Mouse (Mus musculus) liver, embryonic 14 days (tissue): ENCODE measurements around the gene Zfp369. TPM values are rescaled to one million over a fixed set of nuclear protein-coding genes. Genes with fewer than 3 reads are reported as not detected.

ENCODE experiments used
- polyA plus RNA-seq: library from polyadenylated mRNA; depleted of rRNA; stranded (reverse); fragments of >200 nt; gene quantifications from 2 replicates; pipeline ENCODE4 v1.2.3, GENCODE M21; 2012; rRNA removed

Gene Zfp369
- polyA plus RNA-seq, result 7.2 and 8.2 TPM in 2 replicates

GRCm38 (mm10) chr13:65278383-65279341, at the start of gene Zfp369:
TSS of gene Zfp369 (plus strand) at chr13:65278814.

GRCm38 (mm10) chr13:65259239-65259638, 19.4 kb upstream of the Zfp369 start, which contains the start of gene Gm10775:
TSS of gene Gm10775 (plus strand) at chr13:65259539.

Other genes with a start within 250 kb of the Zfp369 start
- not detected in 2 replicates for gene Spata31d1c, start 245.8 kb upstream of the Zfp369 start, polyA plus RNA-seq
- gene Prss47, start 226.1 kb upstream of the Zfp369 start, polyA plus RNA-seq, result not detected in 2 replicates
- 15.9 and 17.6 TPM in 2 replicates for gene Mfsd14b, start 165.8 kb upstream of the Zfp369 start, polyA plus RNA-seq
- not detected in 2 replicates for gene Olfr465-ps1, start 140.7 kb upstream of the Zfp369 start, polyA plus RNA-seq
- not detected in 2 replicates for gene Olfr466, start 128.6 kb upstream of the Zfp369 start, polyA plus RNA-seq
- gene Nlrp4f, start 72.8 kb upstream of the Zfp369 start, polyA plus RNA-seq, result not detected in 2 replicates
- gene Gm10775, start 19.3 kb upstream of the Zfp369 start, polyA plus RNA-seq, result not detected in 2 replicates
- gene Gm10139, start 233.9 kb downstream of the Zfp369 start, polyA plus RNA-seq, result not detected in 2 replicates